Mouse (Mus musculus): Measurements from ENCODE around the gene Marc1.

The Marc1 gene

DNA sequence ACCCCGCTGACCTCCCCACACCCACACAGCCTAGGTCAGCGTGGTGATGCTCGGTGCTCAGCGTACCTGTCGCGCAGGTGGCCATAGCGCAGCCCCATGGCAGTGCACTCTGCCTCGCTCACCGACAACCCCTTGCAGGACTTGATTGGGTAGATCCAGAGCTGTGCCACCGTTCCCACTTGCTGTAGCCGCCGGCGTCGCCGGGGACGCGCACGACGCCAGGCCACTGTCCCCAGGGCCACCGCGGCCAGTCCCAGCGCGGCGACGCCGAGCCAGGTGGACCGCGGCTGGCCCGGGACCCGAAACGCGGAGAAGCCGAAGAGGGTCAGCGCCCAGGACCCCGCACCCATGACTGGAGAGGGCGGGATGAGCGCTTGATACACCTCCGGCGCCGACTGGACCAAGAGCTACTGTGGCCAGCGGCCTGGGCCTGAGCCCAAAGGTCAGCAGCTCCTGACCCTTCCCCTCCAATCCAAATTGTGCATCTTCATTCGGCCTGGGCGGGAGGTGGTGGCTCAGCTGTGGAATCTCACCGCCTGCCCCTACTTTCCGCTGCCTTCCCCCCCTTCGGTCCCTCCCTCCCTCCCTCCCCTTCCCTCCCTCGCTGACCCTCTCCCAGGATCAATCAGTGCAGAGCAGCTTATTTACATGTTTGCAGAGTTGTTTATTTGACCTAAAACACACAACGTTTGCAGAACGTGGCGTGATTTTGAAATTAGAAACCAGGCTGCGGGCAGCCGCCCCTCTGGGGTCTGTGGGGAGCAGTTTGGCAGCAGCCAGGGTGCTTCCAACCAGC, at the start of gene Marc1:
TSS of gene Marc1 (minus strand) at position 534 of the 796 bp plus-strand sequence.
- peak; percentile 56 to 85 for DNase-seq

DNA sequence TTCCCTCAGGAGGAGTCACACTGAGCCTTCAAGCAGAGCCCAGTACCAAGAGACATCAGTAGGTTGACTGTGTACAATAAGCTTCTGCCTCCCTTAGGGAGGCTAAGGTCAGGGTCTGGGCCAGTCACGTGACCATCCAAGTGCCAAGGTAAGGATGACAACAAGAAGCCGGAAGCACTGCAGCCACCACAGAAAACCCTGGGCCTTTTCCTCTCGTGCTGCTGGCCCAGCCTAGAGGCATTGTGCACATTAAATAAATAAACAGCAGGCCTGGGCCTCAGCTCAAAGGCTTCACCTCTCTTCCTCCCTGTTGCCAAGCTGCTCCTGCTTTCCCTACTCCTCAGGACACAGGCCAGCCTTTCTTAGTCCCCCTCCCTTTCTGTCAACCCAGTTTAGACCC, 49.2 kb upstream of the Marc1 start:
- DNase-seq = peak; percentile 29 to 66

DNA sequence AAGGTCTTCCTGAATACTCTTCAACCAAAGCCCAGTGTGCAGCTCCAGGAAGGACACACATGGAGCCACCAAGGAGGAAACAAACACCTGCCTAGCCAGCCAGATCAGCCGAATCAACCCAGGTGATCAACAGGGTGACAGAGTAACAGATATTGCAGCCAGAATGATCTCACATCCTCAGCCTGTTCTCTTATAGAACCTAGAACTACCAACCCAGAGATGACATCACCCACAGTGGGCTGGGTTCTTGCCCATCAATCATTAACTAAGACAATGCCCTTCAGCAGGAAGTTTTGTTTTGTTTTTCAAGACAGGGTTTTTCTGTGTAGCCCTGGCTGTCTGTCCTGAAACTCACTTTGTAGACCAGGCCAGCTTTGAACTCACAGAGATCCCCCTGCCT, 47.1 kb upstream of the Marc1 start:
- peak; percentile 59 to 63 for DNase-seq

DNA sequence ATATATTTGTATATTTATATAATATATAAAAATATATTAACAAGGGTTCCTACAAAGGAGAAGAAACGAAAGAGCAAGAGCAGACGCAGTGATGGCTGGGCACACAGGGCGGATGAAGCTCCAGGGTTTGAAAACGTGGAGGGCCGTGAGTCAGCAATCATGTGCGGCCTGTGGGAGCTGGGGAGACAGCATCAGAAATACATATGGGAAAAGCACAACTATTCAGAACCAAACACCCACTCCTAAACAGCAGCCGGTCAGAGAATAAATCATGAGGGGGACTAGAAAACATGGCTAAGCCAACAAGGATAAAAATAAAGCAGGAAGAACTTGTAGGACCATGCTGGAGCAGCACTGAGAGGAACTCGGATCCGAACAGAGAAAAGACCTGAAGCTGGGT, 46.1 kb upstream of the Marc1 start:
- no peak for DNase-seq

DNA sequence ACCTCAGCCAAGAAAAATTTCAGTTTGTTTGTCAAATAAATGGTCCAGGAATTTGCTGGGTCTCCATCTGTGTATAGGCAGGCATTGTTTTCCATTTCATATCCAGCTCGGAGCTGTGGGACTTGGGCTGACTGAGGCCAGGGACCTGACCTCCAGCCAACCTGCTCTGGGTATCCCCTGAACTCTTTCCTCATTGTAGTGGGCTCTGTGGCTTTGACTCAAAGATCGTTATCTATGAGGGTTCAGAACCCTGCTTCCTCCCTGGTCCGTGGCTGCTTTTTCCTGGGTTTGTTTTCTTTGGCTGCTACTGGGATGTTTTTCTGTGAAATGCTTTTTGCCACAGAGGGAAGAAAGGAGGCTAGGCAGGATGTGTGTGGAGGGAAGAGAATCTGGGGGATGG, 42.8 kb upstream of the Marc1 start:
- peak; percentile 27 to 51 for DNase-seq

DNA sequence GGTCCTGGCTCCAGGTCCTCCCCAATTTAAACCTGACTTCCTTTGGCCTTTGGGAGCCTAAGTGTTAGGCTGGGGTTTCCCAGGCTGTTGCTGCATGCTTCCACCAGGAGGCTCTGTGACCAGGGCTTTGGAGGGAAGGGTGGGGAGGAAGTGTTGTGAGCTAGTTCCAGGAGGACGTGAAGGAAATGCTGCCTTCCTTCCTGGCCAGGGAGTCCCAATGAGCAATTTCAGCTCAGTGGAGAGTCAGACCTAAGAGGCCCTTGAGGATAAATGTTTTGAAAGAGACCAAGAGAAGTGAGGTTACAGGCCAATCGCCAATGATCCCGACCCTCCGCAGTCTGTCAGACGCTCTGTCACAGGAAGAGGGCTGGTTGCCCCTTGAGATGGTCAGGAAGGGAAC, 42.2 kb upstream of the Marc1 start:
- DNase-seq = peak; percentile 83 to 88

DNA sequence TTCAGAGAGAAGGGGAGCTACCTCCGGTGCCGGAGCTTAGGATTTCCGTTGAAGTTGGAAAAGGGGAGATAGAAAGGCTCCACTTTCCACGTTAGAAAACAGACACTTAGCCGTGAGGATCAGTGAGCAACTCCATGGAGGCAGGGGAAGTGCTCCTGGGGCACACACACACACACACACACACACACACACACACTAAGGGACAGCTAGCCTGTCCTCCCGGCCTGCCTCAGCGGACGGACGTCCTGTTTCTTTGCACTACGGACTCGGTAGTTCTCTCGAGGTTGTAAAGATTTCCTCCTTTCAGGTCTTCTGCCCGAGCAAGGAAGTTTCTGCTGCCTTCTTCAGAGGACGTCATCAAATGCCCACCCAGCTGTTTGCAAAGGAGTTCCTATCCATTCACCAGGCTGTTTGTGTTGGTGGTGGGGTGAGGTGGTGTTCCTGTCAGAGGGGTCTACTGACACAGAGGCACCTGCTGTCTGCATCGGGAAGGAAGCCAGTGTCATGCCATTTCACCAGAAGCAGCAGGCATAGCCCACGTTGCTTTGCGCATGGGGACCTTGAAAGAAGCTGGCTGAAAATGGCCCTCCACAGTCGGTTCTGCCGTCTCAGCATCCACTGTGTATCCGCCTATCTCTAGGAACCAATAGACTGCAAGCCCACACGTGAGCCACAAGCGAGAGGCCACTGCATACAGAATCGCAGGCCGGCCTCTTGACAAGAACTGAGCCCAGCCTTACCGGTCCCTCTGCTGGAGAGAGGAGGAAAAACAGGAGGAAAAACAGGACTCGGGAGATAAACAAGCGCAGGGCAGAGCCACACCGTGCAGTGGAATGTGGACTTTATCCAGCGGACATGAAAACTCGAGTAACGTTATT, 40.9 kb upstream of the Marc1 start:
- DNase-seq = peak; percentile 95 to 96

DNA sequence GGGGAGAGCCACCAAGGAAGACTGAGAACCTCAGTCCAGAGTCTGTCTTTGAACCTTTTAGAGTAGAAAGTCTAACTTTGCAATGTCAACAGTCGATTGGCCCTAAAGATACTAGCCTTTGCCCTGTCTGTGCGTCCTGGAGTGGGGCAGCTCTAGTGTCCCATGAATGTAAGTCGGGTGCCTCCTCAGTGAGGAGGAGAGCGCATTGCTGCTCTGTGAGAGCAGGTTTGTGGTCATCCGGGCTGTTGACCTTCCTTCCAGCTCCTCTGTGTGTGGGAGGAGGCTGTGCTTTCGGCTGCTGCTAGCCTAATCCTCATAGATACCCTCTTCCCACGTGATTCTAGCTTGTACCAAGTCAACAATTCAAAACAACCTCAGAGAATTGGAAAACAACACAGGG, 40.1 kb upstream of the Marc1 start:
- DNase-seq = peak; percentile 63 to 85

DNA sequence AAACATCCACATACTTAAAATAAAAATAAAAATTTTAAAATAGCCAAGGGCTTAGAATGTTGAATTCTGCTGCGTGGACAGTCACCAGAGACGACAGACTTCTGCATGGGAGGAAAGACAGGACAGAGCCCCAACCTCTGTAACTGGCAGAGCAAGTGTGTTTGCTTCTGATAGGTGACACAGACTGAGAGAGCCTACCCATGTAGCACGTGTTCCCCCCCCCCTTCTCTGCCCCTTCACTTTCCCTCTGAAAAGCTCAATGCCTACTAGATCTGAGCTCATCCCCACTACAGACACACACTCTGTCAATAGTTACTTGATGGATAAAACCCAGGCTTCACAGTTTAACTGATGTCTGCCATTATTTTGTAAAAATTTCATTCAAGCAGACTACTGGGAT, 35.9 kb upstream of the Marc1 start:
- DNase-seq = no peak

DNA sequence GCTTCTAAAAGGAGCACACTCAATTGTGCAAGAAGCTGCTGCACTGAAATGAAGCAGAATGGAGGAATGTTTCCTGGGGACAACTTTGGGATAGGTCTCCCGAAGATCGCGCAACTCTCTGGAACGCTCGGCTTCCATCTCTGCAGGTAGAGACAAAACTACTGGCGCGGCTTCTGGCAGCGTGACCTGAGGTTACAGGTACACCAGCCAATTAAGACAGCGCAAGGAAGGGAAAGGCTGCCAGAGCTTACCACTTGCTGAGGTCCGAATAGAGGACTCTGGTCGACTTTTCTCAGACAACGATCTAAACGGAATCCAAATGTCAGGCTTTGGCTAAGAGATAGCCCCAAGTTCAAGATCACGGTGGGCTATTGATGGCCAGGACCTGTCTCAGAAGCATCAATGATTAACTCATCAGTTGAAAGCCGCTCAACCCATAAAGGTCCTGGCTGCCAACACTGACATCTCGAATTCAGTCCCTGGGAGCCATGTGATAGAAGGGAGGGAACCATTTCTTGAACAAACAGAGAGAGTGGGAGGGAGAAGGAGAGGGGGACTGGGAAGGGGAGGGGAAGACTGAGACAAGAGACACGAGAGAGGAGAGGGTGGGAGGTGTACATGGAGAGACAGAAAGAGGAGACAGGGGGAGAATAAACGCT, 35.1 kb upstream of the Marc1 start, which contains the start of gene Marc2:
TSS of gene Marc2 (minus strand) at position 360 of the 659 bp plus-strand sequence.
- peak; percentile 60 to 83 for DNase-seq

DNA sequence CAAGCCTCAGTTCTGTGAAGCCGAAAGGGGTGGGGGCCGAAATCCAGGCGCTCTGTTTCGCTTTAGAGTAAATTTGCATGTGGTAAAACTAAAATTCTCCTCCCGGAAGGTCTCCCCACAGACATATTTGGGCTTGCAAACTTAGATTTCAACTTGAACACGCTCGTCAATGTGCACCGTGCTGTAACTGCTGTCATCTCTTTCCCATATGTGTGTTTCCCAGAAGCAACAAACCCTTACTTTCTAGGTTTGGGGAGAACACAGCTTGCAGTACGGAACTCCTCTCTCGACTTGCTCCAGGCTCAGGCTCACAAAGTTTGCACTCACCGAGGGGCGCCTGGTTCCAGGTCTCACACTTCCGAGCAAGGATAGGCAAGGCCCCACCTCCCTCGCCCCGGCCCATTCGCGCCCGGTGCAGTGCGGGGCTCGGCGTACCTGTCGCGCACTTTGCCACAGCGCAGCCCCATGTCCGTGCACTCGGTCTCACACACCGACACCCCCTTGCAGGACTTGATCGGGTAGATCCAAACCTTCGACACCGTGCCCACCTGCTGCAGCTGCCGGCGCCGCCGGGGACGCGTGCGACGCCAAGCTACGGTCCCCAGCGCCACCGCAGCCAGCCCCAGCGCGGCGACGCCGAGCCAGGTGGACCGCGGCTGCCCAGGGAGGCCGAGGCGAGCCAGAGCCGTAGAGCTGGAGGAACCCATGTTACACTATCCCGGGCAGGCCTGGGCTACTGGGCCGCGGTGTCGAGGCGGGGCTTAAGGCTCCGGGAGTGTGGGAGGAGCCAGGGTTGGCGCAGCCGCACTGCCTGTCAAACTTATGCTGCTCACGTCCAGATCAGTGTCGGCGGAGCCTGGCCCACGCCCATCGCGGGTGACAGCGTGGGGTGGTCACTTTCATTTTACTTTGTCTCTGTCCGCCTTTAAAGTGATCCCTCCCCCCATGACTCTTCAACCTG, 34.3 kb upstream of the Marc1 start:
- DNase-seq = peak; percentile 92 to 96

DNA sequence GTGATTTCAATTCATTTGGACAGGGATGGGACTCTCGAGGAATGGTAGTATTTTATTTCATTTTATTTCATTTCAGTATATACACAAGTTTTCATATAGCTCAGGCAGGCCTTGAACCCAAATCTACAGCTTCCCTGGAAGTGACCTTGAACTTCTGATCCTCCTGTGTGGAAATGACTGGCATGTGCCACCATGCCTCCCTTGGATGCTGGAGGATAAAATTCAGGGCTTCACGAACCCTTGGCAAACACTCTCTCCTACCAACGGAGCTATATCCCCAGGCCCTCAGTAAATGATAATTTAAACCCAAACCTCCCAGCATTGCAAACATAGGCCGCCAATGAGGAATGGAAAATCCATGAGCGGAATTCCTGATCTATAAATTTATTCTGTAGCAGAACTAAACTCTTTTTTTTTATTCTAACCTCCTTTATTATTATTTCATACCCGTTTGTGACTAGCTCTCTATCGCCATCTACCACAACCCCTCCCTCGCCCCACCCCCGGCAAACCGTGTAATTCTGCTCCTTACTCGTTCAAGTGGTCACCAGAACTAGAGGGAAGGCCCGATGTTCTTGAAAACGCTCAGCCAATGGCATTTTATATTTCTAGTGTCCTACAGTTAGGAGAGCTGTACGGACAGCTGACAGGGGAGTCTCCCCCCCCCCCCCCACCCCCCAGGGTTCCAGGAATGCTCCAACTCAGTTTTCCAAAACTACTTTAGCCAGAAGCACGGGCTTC, 33.4 kb upstream of the Marc1 start:
- peak; percentile 63 to 73 for DNase-seq

DNA sequence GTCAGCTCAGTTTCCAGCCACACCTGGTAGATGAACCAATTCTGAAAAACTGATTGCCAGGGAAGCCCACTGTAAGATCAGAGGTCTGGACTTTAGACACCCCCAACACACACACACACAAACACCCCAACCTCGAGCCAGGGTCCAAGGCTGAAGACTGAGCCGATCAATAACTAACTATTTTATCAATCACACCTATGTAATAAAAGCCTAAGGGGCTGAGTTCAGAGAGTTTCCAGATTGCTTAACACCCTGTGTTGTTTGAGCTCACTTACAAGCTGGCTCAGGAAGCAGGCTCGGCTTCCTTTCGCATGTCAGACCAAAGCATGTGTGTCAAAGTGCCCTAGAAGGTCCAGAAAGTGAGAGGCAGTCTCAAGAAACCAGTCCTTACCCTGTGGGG, 26.5 kb upstream of the Marc1 start:
- no peak for DNase-seq

DNA sequence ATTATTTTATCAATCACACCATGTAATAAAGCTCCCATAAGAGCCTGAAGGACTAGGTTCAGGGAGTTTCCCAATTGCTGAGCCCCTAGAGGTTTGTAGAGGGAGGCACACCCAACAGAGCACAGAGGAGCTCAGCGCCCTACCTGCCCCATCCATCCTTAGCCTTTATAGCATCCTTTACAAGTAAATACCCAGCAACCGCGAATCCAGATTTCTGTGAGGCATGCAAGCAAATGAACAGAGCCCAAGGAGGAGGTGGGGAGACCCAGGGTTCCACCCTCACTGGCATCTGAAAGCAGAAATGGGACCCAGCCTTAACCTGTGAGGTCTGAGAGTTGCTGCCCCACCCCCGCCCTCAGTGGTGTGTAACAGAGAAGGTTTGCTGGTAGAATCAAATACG, 25.2 kb upstream of the Marc1 start:
- no peak for DNase-seq

DNA sequence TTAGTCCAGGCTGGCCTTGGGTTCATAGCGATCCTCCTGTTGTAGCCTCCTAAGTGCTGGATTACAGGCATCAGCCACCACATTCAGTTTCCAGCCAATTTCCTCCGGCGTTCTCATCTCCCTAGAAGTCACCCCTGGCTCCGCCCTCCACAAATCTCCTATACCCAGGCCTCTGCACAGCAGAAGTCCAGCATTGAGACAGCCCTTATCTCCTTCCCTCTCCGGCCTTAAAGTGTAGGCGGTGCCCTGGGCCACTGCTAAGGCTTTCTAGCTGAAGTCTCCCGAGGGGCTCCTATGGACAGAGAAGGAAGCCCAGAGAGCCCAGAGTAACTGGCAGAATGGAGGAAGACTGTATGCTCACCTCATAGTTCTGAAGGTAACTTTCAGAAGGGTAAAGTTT, 22.4 kb upstream of the Marc1 start:
- DNase-seq = no peak

DNA sequence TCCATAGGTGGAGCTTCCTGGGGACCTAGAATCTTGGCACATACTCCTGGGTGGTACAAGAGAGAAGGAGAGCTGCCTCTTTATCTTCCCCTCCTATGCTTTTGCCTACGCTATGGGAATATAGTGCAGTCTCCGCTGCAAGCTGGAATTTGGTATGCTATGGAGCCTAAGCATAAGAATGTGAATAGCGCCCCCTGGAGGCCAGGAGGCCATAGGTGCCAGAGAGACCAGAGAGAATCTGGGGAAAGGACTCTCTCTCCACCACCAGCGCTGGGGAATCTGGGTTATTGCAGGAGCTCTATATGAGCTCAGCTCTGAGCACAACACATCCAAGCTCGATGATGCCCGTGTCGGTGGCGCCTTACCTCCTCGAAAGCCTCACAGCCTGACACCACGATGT, 21.1 kb upstream of the Marc1 start:
- DNase-seq = peak in 1 of 2 experiments; percentile 62

DNA sequence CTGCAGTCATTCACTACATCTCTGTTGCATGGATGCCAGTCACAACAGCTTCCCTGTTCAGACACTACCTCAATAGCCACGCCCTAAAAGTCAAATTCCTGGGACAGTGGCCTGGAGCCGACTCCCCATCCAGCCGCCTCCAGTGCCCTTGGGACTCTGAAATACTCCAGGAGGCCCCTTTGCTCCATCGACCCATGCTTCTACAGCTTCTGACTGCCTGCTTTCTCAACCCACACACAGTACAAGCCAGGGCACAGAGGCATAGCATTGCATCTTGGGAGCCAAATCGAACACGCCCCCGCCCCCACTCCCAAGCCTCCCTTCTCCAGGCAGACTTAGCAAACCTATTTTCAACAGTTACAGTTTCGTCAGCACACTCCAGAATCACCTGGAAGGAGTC, 18.8 kb upstream of the Marc1 start:
- DNase-seq = no peak

DNA sequence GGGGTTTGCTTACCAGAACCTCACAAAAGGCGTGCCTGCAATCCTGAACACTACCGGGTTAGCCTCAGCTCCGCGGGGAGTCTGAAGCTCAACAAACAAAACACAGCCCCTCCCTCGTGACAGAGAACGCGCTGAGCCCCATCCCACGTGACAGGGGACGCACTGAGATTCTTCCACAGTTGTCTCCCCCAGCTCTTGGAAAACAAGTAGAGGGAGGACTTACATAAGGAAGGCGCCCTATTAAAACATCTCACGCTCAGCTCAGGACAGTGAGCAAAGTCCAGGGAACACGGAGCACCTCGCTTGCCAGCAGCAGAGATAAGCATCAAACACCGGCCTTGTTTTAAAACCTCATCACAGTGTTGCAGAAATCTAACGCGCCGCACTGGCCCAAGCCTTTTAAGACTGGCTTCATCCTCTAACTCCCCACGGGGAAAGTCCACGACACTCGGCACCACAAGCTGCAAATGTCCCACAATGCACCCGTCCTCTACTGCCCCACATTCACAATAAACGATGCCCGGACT, 16.1 kb upstream of the Marc1 start:
- DNase-seq = peak; percentile 71 to 89

DNA sequence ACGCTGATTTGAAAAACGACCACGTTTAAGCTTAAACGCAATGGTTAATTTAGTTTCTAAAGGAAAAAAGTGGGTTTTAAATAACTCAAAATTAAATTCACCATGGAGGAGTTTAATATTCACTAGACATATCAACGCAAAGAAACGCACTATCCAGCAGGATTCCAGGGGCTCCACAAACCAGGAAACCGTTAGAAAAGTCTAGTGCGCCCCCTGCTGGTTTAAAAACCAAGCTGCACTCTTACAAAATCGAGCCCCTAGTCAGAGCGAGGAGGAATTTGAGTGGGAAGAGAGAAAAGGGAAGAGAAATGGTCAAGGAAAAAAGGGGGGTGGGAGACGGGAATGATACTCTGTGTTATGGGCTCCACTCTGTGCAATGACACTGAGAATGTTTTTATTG, 14.0 kb upstream of the Marc1 start:
- DNase-seq = peak in 1 of 2 experiments; percentile 68

DNA sequence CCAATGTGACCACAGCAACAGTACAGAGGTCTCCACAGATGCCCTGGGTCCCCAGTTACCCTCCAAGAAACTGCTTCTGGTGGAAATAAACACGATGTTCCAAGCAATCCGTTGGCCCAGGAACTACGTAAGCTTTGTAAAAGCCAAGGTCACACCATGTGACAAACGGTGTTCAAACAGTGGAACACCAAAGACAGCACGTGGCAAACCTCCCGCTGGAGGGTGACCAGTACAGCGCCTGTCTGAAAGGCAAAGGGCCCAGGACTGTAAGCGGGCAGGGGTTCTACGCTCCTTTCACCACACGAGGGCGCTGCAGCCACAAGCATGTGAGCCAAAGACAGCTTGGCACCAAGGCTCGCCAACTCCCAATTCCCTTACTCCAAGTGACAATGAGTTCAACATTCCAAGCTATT, 13.3 kb upstream of the Marc1 start:
- peak; percentile 97 to 98 for DNase-seq

DNA sequence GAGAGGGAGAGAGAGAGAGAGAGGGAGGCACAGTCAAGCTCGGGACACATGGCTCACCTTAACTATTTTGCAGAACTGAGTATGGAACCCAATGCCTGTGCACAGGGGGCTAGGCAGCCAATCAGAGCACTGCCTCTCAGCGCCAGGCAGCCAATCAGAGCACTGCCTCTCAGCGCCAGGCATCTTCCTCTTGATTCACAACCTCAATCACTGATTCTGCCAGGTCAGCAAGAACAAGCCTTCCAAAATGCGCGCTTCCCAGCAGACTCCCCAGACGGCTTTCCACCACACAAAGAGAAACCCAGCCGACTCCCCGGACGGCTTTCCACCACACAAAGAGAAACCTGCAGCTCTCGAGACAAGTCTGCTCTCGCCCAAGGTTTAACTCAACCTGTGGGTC, 11.6 kb upstream of the Marc1 start:
- DNase-seq = peak in 1 of 2 experiments; percentile 71
